ENCODE assay signal across 10 mouse cellular contexts in the genomic region with DNA sequence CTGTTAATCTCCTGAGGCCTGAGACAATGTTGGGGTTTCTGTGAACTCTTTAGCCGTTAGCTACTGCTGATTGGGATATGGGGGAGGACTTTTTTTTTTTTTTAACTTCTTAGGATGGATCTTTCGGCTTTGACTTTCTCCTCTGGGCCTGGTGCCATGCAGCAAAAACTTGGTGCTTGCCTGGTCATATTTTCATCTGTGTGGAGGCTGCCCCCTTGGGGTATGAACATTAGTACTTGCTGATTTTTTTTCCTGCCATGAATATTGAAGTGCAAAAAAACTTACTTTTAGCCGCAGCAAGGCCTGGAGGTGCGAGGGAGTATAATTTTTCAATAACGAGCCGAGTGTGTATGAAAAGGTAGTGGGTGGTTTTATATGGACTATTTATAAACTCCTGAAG. TPM values are rescaled to one million over a fixed set of nuclear protein-coding genes. Genes with fewer than 3 reads are reported as not detected.
DNase-seq lines count a peak whose midpoint lies in the region; TF ChIP-seq lines count a peak whose summit lies in the region.
"Had no signal": no experiment of that assay in that cellular context is flagged by ENCODE, and none has a peak within 500 bp of the region (broad histone marks: within the 10 kb centered on the region; RNA-seq: fewer than 3 reads in every experiment).

No protein-coding gene starts in this region.

- no peak for TF ChIP-seq CTCF in brain, embryonic 14.5 days (IDR thresholded peaks at IDR 0.05; ENCODE audit: borderline replicate concordance, extremely low read depth, insufficient read depth, insufficient read length)

- TF ChIP-seq POLR2A in brain, embryonic 14.5 days (IDR thresholded peaks at IDR 0.05; ENCODE audit: borderline replicate concordance, extremely low read depth, insufficient read depth, insufficient read length, poor library complexity, severe bottlenecking) = no peak

- DNase-seq in heart, adult 11 months = peak; percentile 60
- DNase-seq in heart, adult 18-20 months = no peak
- peak; percentile 51 to 64 for DNase-seq in layer of hippocampus, postnatal 10 days (ENCODE audit: low spot score in 2 of 2)
- DNase-seq in layer of hippocampus, adult 9-11 months = no peak
- DNase-seq in right cerebral cortex, adult 2 months (ENCODE audit: low spot score in 2 of 2) = peak; percentile 44 to 50
- DNase-seq in right cerebral cortex, postnatal 25 days = no peak
- DNase-seq in brain, embryonic 14.5 days (ENCODE audit: low read depth) = peak; percentile 62
- no peak for DNase-seq in spleen, postnatal 36 days (ENCODE audit: low spot score in 2 of 2)
- DNase-seq: adrenal gland, postnatal 14 days; liver had no signal

RNA-seq across cellular contexts. Expression of gene Zbtb18, which starts 22.0 kb away (rescaled TPM):
- total RNA-seq in heart, adult 18-20 months (2021) = 10 to 100 TPM; 42.2 to 49.5 TPM
- 100 to 1,000 TPM; 639 to 677 TPM for total RNA-seq in layer of hippocampus, postnatal 10 days (2021)
- 55.5 and 56.4 TPM in 2 replicates for polyA plus RNA-seq in brain, embryonic 14.5 days (2012; rRNA removed)

Comparison
In these comparisons a context has a peak if more than half of its experiments do, and no peak if none do; other contexts are left out.
1. DNase-seq: peak in heart, adult 11 months (single experiment), layer of hippocampus, postnatal 10 days (2 of 2), right cerebral cortex, adult 2 months (2 of 2) and brain, embryonic 14.5 days (single experiment); none in heart, adult 18-20 months (0 of 2), layer of hippocampus, adult 9-11 months (single experiment), right cerebral cortex, postnatal 25 days (single experiment) and spleen, postnatal 36 days (0 of 2).
2. RNA of gene Zbtb18, which starts 22.0 kb away (total RNA-seq): 639 to 677 TPM in layer of hippocampus, postnatal 10 days; 42.2 to 49.5 TPM in heart, adult 18-20 months; every median in the first group is over 10 times any median in the second.